Mouse (Mus musculus): ENCODE data around the gene Cda.
"Not testable (repeated sequence)": the region's sequence is repeated elsewhere in the genome, so short reads cannot be mapped to it uniquely, and the experiment has no call there.

The Cda gene

GRCm38 (mm10) chr4:138335036-138335435 lies 32.8 kb downstream of the Cda start:
- no peak for DNase-seq (ENCODE audit: low spot score in 2 of 2)

DNA sequence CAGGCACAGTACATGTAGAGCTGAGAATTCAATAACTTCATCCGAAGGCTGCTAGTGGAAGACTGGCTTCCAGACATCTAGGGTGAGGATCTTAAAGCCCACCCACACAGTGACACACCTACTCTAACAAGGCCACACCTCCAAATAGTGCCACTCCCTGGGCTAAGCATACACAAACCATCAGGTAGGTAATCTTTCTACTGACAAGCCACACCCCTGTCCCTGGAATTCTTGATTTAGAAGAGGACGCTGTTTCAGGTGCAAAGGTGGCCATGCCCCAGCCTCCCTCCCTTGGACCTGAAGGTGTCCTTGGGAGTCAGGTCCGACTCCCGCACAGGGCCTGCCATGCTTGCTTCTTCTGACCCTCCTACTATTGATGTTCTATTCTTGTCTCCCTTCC lies 34.7 kb downstream of the Cda start:
- DNase-seq (ENCODE audit: low spot score in 2 of 2): no peak

- no peak for DNase-seq (ENCODE audit: low spot score in 2 of 2)
These were observed 36.1 kb downstream of the Cda start for GRCm38 (mm10) chr4:138331647-138332046.

- DNase-seq (ENCODE audit: low spot score in 2 of 2): no peak
These were observed 37.5 kb downstream of the Cda start for GRCm38 (mm10) chr4:138330264-138330671.

GRCm38 (mm10) chr4:138327891-138328470 lies 39.8 kb downstream of the Cda start:
- DNase-seq (ENCODE audit: low spot score in 2 of 2): no peak

DNA sequence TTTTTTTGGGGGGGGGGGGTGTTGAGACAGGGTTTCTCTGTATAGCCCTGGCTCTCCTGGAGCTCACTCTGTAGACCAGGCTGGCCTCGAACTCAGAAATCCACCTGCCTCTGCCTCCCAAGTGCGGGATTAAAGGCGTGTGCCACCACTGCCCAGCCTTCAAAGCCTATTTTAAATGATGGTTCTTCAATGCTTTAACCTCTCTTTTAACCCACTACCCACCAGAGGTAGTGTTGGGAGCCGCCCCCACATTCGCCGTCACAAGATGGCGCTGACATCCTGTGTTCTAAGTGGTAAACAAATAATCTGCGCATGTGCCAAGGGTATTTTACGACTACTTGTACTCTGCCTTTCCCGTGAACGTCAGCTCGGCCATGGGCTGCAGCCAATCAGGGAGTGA lies 40.6 kb downstream of the Cda start:
- not testable (repeated sequence) for DNase-seq (ENCODE audit: low spot score in 2 of 2)

- peak; percentile 84 to 85 for DNase-seq (ENCODE audit: low spot score in 2 of 2)
These were observed 41.6 kb downstream of the Cda start, which contains the start of gene Pink1 for GRCm38 (mm10) chr4:138326077-138326695. Pink1 (minus strand) TSS chr4:138326307.

DNA sequence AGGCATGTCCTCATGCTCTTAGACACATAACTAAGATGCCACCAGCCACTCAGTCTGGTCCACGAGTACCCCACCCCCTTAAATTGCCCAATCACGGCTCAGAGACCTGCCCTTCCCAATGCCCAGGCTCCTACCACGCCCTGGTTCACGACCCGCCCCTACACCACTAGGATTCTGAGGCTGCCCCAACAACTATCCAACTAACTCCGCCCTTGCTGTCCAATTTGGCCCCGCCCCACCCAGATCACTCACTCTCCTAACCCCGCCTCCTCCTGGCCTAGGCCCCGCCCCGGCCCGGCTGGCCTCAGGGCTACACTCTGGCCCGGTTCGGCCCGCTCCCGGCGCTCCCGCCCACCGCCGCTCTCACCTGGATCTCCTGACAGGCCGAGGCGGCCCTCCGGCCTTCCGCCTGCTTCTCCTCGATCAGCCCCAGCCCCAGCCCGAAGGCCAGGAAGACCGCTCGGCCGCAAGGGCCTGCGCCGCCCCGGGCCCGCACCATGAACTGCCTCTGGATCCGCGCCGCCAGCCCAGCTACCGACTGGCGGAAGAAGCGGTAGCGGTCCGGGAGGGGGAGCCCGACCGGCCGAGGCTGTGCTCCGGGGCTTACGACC lies 42.2 kb downstream of the Cda start:
- DNase-seq (ENCODE audit: low spot score in 2 of 2): peak; percentile 92 to 95

DNA sequence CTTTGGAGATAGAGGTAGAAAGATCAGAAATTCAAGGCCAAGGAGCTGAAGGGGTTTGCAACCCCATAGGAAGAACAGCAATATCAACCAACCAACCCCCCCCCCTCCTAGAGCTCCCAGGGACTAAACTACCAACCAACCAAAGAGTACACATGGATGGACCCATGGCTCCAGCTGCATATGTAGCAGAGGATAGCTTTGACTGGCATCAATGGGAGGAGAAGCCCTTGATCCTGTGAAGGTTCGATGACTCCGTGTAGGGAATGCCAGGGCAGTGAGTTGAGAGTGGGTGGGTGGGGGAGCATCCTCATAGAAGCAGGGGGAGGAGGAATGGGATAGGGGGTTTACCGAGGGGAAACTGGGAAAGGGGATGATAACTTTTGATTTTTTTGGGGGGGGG lies 43.3 kb downstream of the Cda start:
- no peak for DNase-seq (ENCODE audit: low spot score in 2 of 2)

DNA sequence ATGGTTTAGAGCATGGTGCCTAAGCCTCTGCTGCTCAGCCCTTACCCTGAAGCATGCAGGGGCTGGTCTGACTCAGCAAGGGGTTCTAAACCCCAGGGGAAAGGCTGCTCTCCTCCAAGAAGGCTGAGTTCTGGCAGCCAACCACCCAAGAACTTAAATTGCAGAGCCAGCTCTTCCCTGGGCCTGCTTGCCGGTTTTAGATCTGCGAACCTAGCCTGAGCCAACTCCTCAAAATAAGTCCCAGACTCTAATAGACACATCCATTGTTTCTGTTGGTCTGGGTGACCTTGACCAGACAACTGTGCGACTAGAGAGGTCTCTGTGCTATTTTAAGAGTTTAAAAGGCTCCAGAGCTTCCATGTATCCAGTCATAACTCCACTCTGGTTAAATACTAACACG lies 44.0 kb downstream of the Cda start:
- DNase-seq (ENCODE audit: low spot score in 2 of 2): no peak

DNA sequence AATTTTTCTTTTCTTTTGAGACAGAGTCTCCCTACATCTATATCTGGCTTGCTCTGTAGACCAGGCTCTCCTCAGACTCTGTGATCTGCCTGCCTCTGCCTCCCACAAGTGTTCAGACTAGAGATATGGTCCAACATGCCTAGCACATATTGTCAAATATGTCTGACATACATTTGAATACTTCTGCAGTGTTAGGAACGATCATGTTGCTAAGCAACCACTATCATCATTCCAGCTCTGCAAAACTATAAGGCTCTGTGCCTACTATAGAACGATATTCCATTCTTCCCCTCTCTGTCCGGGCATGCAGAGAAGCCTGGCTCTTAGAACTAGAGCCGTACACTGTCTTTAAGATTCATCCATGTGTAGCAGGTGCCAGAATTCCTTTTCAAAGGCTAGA lies 45.1 kb downstream of the Cda start:
- DNase-seq (ENCODE audit: low spot score in 2 of 2): no peak

DNA sequence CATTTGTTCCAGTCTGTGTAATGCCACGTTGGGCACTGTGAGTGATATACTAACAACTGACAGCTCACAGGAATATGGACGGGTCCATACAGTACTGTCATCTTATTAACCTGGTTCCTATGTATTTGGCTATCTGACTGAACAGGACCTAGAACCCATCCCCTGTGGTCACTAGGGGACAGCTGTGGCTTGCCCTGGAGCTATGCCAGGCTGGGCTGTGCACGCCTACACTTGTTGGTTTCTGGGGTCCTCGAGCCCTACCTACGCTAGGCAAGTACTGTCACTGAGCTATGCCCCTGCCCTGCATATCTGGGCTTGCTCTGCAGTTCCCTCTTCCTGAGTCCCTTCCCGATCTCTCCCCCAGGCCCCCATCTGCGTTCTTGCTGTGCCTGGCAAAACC lies 46.3 kb downstream of the Cda start:
- no peak for DNase-seq (ENCODE audit: low spot score in 2 of 2)

GRCm38 (mm10) chr4:138320711-138321110 lies 47.1 kb downstream of the Cda start:
- no peak for DNase-seq (ENCODE audit: low spot score in 2 of 2)

GRCm38 (mm10) chr4:138319508-138319907 lies 48.3 kb downstream of the Cda start:
- peak; percentile 60 for DNase-seq (ENCODE audit: low spot score in 2 of 2)

GRCm38 (mm10) chr4:138318509-138319266 lies 49.1 kb downstream of the Cda start:
- peak; percentile 30 to 46 for DNase-seq (ENCODE audit: low spot score in 2 of 2)

GRCm38 (mm10) chr4:138316369-138316768 lies 51.4 kb downstream of the Cda start:
- no peak for DNase-seq (ENCODE audit: low spot score in 2 of 2)

DNA sequence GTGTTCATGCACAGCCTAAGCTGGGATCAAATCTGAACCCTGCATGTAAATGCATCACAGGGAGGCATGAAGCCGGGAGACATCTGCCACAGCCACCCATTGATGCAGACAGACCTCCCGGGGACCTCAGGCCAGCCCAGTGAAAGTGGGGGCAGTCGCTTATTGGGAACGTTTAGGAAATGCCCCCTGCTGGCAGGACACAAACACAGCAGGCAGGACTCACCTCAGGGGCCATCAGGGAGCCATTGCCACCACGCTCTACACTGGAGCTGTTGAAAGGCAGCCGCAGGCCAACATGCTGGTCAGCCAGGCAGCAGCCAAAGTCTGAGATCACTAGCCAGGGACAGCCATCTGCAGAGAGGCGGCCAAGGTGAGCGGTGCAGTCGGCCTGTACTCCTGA lies 52.0 kb downstream of the Cda start:
- no peak for DNase-seq (ENCODE audit: low spot score in 2 of 2)

DNA sequence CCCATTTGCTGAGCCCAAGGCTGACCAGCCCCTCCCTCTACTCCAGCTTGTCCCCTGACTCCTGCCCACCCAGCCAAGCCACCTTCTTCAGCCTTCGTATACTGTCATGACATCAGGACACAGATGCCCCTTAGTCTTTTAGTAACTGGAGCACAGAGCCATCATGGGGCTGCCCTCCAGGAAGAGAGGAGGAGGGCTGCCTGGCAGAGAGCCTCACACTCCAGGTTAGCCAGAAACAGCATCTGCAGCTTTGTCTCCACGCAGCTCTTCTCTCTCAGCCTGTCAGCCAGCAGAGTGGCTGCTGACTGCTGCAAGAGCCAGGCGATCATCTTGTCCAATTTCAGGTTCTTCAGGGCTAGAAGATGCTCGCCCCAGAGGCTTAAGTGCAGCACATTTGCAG lies 54.0 kb downstream of the Cda start:
- DNase-seq (ENCODE audit: low spot score in 2 of 2): no peak

DNA sequence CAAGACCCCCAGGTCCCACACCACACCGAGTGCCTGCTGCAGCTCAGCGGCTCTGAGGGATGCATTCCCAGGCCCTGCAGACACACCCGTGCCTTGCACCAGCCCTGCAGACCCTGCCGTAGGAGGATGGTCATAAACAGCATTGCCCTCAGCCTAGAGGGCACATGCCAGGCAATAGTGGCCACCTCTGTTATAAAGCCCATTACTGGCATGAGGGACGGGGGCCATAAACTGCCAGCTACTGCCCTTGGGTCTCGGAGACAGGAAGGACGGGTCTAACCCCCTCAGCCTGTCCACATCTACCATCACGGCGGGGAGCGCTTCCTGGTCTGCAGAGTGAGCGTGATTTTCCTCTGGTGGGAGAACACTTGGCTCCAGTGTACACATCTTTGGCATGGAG lies 54.8 kb downstream of the Cda start:
- DNase-seq (ENCODE audit: low spot score in 2 of 2): no peak

DNA sequence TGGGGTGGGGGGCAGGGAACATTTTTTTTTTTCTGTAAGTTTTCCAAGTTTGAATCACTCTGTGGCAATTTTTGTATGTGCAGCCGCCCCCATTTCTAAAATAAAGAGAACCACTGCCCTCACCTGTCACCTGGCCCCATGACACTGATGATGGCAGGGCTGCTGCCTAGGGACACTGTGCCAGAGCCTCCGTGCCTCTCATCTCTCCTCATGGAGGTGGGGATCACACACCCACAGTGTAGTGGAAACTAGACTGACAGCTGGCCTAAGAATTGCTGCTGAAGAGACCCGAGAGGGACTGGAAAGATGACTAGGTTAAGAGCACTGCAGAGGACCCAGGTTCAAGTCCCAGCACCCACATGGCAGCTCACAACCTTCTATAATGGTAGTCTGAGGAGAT lies 55.7 kb downstream of the Cda start:
- no peak for DNase-seq (ENCODE audit: low spot score in 2 of 2)

DNA sequence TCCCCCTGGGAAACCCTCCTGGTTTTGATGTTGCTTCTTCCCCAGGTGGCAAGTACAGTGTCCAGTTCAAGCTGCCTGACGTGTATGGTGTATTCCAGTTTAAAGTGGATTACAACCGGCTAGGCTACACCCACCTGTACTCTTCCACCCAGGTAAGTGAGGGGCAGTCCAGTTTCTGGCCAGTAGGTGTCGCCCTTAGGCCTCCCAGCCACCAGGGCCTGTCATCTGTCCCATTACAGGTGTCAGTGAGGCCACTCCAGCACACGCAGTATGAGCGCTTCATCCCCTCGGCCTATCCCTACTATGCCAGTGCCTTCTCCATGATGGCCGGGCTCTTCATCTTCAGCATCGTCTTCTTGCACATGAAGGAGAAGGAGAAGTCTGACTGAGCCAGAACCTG lies 56.2 kb downstream of the Cda start:
- peak in 1 of 2 experiments; percentile 30 for DNase-seq (ENCODE audit: low spot score in 2 of 2)

DNA sequence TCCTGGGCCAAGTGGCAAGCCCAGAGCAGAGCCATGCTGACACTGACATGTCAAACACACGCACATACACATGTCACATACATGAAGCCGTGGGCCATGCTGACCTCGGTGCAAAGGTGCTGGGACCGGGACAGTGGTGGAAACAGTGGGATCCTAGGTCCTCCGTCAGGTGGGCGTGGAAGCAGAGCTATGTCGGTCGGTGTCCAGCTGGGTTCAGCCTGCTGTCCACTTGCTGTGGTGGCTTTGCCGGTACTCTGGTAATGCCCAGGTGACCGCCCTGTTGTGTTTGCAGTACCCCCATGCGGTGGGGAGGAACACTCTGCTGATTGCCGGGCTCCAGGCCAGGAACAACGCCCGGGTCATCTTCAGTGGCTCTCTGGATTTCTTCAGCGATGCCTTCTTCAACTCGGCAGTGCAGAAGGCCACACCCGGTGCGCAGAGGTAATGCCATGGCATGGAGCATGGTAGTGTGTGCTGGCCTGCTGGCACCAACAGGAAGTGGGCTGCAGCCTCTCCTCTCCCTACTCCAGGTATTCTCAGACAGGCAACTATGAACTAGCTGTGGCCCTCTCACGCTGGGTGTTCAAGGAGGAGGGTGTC lies 57.4 kb downstream of the Cda start:
- DNase-seq (ENCODE audit: low spot score in 2 of 2): no peak

Data from spleen, postnatal 36 days (tissue).